Mouse (Mus musculus) cerebellum, adult 2 months (tissue): ENCODE measurements at regions not wholly inside any gene's neighbourhood (a gene's known extent, or its start where the extent isn't known, plus 50 kb on each side); places are given as distances from the start of the nearest gene placed in this dataset.

Source experiments
- DNase-seq, 2 experiments: peaks; one replicate each; pipeline ENCODE4 v3.0.0; 2021
- H3K27ac ChIP-seq: fragments of 200-500 bp; 2 replicates; pipeline ENCODE4 v1.5.1; 2012; ENCODE audit warnings: low read length, control low read depth, inconsistent platforms; ENCODE audit not compliant: insufficient read depth
- H3K27me3 ChIP-seq: fragments of 200-500 bp; 2 replicates; pipeline ENCODE4 v1.6.1; 2012; ENCODE audit warnings: inconsistent platforms, mild to moderate bottlenecking, low read length, moderate library complexity; ENCODE audit not compliant: control insufficient read depth, insufficient read depth
- H3K4me1 ChIP-seq: fragments of 200-500 bp; 2 replicates; pipeline ENCODE4 v1.6.1; 2011; ENCODE audit warnings: low read length; ENCODE audit not compliant: control insufficient read depth, insufficient read depth
- H3K4me3 ChIP-seq: fragments of 200-500 bp; replicated peaks from 2 replicates; pipeline ENCODE3; 2011; ENCODE audit warnings: mild to moderate bottlenecking, low read depth, low read length, control low read depth; ENCODE audit not compliant: insufficient read depth
- CTCF ChIP-seq: fragments of 200-500 bp; IDR thresholded peaks from 2 replicates; pipeline ENCODE4 v1.5.1; 2011; ENCODE audit warnings: low read depth, mild to moderate bottlenecking, control low read depth, low read length, moderate library complexity, borderline replicate concordance; ENCODE audit not compliant: insufficient read depth
- POLR2A ChIP-seq: fragments of 200-500 bp; IDR thresholded peaks from 2 replicates; pipeline ENCODE4 v1.6.1; 2011; ENCODE audit warnings: low read length, control low read depth, borderline replicate concordance; ENCODE audit not compliant: insufficient read depth
- WGBS: fragments of 180-500 bp; shearing (Covaris S2); methylation state at CpG from one replicate; pipeline ENCODE4 v1.1.7; 2018; 5-methylcytosine and 5-hydroxymethylcytosine counted together

DNA sequence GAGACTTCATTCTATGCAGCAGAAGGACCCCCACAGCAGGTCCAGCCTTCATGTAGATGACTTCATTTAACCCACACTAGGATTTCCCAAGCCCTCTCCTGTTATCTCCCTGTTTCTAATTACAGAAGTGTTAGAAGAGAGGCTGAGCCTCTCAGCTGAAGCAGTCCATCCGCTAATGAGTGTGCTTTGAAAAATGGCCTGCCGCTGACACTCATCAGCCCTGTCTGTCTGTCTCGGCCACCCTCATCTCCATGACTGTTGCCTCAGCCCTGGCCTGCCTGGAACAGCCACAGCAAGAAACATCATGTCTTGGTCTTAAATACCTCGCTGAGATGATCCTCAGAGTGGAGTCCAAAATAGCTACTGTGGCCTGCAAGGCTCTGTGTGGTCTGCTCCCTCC, 273.1 kb downstream of the Slc30a10 start:
- H3K4me1 ChIP-seq = no peaks in the 10 kb centered on the region
- DNase-seq = no peak
- H3K27ac ChIP-seq = no peak overlapping the region
- WGBS = 80% methylated on average over 4 of the region's 4 CpGs
- H3K27me3 ChIP-seq = no peaks in the 10 kb centered on the region
- no peak overlapping the region for H3K4me3 ChIP-seq
- TF ChIP-seq POLR2A = no peak
- TF ChIP-seq CTCF = no peak

DNA sequence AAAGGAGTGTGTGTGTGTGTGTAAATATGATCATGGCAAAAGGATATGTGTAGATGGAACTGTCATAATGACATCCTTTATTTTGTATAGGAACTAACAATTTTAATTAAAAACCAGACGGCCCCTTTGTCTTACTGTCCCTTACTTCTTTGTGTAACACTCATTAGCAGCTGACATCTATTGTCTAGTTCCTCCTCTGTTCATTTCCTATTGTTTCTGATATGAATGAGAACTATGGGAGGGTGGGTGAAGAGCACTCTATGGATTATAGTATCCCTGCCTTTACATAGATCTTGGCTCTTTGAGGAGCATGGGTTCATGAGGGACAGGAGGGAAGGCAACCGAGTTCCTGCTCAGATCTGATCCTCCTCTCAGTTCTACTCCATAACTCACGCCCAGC, 273.8 kb downstream of the Slc30a10 start:
- Histone ChIP-seq H3K27ac (no peak overlapping the region), H3K4me1 (no peaks in the 10 kb centered on the region), H3K4me3 (no peak overlapping the region), H3K27me3 (no peaks in the 10 kb centered on the region)
- WGBS = 69% methylated on average over 3 of the region's 3 CpGs
- TF ChIP-seq POLR2A (no peak), CTCF (no peak)
- no peak for DNase-seq

DNA sequence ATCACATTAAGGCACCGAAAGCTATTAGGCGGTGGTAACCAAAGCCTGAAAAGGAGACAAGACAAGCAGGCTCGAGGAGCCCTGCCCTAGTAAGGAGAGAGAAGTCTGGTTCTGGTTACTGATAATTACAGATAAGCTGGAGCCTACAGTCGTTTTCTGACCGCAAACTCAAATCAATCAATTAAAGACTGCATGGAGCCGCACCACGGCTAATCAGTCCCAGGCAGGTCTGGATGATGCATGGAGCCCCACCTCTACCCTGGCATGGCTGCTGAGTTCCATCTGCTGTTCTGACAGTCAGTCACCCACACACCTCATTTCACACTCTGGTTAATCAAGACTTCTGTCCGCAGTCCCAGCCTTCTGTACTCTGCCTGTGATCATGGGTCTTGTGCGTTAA, 276.4 kb downstream of the Slc30a10 start:
- WGBS = 28% methylated on average over 9 of the region's 9 CpGs
- Histone ChIP-seq H3K27ac (no peak overlapping the region), H3K4me3 (no peak overlapping the region), H3K27me3 (no peaks in the 10 kb centered on the region), H3K4me1 (no peaks in the 10 kb centered on the region)
- no peak for TF ChIP-seq POLR2A
- no peak for TF ChIP-seq CTCF
- no peak for DNase-seq

DNA sequence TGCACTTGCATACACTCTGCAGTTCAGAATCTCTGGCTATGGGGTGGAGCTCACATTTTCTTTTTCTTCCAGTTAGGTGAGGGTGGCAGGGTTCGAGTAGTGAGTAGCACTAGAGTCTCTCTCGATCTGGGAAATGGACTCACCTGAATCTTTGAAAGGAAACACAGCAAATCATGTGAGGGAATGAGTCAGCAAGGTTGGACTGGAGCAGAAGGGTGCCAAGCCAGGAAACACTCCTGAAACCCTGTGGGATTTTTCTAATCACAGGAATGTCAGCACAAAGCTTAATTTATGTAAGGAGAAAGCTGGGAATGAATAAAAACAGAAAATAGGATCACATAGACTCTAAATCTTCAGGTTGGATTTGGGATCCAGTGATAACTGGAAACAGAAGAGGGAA, 282.1 kb downstream of the Slc30a10 start:
- Histone ChIP-seq H3K4me3 (no peak overlapping the region), H3K4me1 (no peaks in the 10 kb centered on the region), H3K27me3 (no peaks in the 10 kb centered on the region), H3K27ac (no peak overlapping the region)
- TF ChIP-seq POLR2A (no peak), CTCF (no peak)
- DNase-seq = no peak
- WGBS = 82% methylated on average over 2 of the region's 2 CpGs

DNA sequence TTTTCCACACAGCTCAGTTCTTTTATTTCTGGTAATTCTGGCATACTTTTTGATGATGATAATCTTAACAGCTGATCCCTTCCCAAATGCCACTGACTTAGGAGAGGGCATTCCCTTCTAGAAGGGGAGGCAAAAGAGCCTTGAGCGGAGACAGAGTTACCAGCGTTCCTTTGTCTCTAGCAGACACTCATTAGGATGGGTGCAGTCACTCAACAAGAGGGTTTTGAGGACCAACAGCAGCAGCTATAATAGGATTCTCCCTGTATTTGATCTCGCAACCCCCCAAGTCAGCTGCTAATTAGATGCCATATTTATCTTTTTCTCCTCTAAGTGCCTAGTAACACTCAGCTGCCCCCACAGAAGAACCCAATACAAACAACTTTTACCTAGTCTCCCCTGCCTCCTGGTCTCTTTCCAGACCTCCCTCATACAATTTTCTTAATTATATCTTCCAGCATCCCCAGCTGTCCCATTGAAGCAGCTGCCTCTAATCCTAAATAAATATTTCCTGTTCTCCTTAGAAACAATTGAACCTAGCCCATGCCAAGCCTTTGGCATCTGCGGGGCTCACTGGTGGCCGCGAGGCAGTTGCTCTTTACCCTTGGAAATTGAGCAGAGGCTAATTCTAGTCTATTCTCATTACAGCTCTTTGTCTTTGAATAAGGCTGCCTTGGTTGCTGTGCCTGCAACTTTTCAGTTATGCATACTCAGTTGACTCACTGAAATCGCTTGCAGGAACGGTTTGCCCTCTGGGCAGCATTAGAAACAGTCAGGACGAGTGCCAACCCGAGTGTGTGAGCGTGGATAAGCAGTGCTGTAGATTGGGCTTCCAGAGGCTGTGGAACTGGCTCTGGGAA, 286.6 kb downstream of the Slc30a10 start:
- no peak for TF ChIP-seq POLR2A
- no peak for TF ChIP-seq CTCF
- Histone ChIP-seq H3K27ac (no peak overlapping the region), H3K4me1 (no peaks in the 10 kb centered on the region), H3K4me3 (no peak overlapping the region), H3K27me3 (no peaks in the 10 kb centered on the region)
- WGBS = 17% methylated on average over 11 of the region's 11 CpGs
- no peak for DNase-seq

DNA sequence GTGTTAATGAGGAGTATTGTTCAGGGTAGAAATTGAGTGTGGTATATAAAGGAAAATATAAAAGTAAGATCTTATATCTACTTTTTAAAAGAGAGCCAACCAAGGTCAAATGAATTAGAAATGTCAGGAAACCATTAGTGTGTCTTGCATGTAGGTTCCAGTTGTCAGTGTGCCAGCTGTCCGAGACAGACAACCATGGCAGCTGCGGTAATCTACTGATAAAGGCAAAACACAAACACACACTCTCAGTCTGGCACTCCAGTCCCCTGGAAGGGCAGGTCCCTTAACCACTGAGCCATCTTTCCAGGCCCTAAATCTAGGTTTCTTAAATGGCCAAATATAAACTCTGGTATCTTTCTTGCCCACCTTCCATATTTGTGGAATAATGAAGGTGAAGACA, 294.6 kb downstream of the Slc30a10 start:
- 27% methylated on average over 2 of the region's 2 CpGs for WGBS
- Histone ChIP-seq H3K4me3 (no peak overlapping the region), H3K27ac (no peak overlapping the region), H3K4me1 (no peaks in the 10 kb centered on the region), H3K27me3 (no peaks in the 10 kb centered on the region)
- TF ChIP-seq CTCF (no peak), POLR2A (no peak)
- DNase-seq = no peak

DNA sequence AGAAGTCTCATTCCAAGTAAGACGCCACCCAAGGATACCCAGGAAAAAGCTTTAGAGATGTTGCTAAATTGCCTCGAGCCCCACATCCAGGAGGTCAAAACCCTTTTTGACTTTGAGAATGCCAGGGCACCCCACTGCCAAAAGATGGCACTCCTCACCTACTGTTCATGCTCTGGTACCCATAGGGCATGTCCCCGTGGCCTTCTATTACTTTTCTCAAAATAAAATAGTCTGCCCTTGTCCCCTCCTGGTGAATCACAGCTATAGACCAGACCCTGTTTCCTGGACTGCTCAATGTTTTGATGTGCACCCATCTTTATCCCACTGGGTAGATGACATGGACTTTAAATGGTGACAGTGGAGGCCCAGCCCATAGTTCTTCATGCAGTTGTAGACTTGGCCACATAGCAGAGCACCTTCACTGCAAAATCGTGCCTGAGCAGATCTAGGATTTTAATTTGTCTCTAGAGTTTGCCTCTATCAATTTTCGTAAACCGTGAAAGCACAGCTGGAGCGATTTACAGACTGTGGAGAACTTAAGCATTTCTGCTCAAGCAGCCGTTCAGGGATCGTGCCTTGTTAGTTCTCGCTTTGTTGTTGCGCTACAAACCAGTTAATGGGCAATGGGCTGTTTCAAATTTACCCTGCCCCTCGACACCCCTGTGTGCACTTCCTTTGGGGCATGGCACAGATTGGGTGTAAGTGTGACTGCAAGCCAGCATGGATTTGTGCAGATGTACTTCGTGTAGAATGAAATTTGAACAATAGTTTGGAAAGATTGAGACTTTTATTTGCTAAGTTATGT, 300.0 kb downstream of the Slc30a10 start:
- Histone ChIP-seq H3K4me3 (no peak overlapping the region), H3K27ac (no peak overlapping the region), H3K4me1 (no peaks in the 10 kb centered on the region), H3K27me3 (no peaks in the 10 kb centered on the region)
- DNase-seq = no peak
- TF ChIP-seq CTCF = peak; percentile 14; the same call in 1 of the 2 replicates
- no peak for TF ChIP-seq POLR2A
- WGBS = 56% methylated on average over 13 of the region's 13 CpGs
